Mouse (Mus musculus) olfactory bulb, adult 2 months (tissue): ENCODE data around the gene Sh3tc1.

Experiments used
- CTCF ChIP-seq: fragments of 200-500 bp; IDR thresholded peaks from 2 replicates; pipeline ENCODE4 v1.5.1; 2012; ENCODE audit warnings: low read depth, mild to moderate bottlenecking, low read length, moderate library complexity; ENCODE audit not compliant: insufficient read depth
- POLR2A ChIP-seq: fragments of 200-500 bp; IDR thresholded peaks from 2 replicates; pipeline ENCODE4 v1.6.1; 2012; ENCODE audit warnings: mild to moderate bottlenecking, low read depth, low read length, moderate library complexity; ENCODE audit not compliant: insufficient read depth

DNA sequence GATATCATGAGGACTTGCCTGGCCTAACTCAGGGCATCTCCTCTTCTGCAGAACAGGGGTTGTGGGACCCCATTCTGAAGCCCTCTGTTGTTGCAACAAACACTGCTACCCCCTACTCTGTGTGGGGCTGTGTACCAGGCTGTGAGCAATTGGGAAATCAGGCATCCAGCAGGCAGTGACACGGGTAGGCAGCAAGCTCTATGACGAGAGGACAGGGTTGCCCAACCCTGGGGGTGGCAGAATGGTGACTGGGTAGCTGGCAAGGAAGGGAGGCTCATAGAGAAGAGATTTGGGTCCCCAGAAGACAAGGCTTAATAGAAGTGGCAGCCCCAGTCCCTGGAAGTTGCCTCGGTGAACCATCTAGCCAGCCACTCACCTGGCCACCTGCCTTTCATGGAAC is 13.9 kb downstream of the Sh3tc1 start:
- TF ChIP-seq CTCF (no peak), POLR2A (no peak)
